Comparison of ENCODE assay signal across 20 mouse cellular contexts in the genomic region with DNA sequence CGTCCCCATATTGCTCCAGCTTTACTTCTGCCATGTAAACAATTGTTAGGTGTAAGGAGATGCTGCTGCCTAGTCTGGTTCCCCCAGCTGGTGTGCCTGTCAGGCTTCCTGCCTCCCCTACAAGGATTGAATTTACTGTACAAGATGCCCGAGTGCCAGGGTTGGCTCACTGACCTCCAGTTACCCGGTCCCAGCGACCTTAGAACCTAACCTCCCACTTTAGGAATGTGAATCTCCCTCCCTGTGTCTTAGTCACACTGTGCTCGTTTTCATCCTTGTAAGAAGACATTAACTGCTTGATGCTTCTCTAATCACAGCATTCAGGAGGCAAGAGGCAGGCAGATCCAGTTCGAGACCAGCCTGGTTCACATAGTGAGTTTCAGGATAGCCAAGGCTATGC. TPM values are rescaled to one million over a fixed set of nuclear protein-coding genes. Genes with fewer than 3 reads are reported as not detected.
A peak's percentile ranks its signal among the peaks of the same experiment; 100 is the strongest.
DNase-seq lines count a peak whose midpoint lies in the region; ATAC-seq and TF ChIP-seq lines count a peak whose summit lies in the region.
"Had no signal": no experiment of that assay in that cellular context is flagged by ENCODE, and none has a peak within 500 bp of the region (broad histone marks: within the 10 kb centered on the region; RNA-seq: fewer than 3 reads in every experiment).

No protein-coding gene starts in this region.

- H3K4me3 ChIP-seq in gastrocnemius, adult 2 months: peak overlapping the region; percentile 7; the same call in 1 of the 2 replicates
- no peak overlapping the region for H3K4me3 ChIP-seq in embryonic fibroblast, embryonic 13.5 days (ENCODE audit: insufficient read depth, low read length)
- H3K4me3 ChIP-seq in kidney, embryonic 16.5 days (ENCODE audit: low read length): no peak overlapping the region
- H3K4me3 ChIP-seq in midbrain, postnatal 0 days (ENCODE audit: low read depth, low read length): no peak overlapping the region
- H3K4me3 ChIP-seq: heart, embryonic 15.5 days; hindbrain, embryonic 10.5 days; left cerebral cortex, adult 2 months; limb, embryonic 12.5 days; liver, embryonic 13.5 days; lung, embryonic 15.5 days; megakaryocyte, embryonic 14.5 days had no signal

- TF ChIP-seq CTCF in gastrocnemius, adult 2 months (IDR thresholded peaks at IDR 0.05): no peak
- TF ChIP-seq CTCF in embryonic fibroblast, embryonic 13.5 days (IDR thresholded peaks at IDR 0.05; ENCODE audit: borderline replicate concordance, insufficient read depth, low read length): no peak
- TF ChIP-seq CTCF in midbrain, postnatal 0 days (IDR thresholded peaks at IDR 0.05): no peak

- WGBS in kidney, embryonic 16.5 days: 30% methylated on average over 6 of the region's 6 CpGs
- 88% methylated on average over 6 of the region's 6 CpGs for WGBS in midbrain, postnatal 0 days

- H3K9me3 ChIP-seq in kidney, embryonic 16.5 days (ENCODE audit: low read length): no peaks in the 10 kb centered on the region
- no peaks in the 10 kb centered on the region for H3K9me3 ChIP-seq in midbrain, postnatal 0 days (ENCODE audit: low read length)
- H3K9me3 ChIP-seq: heart, embryonic 15.5 days; limb, embryonic 12.5 days; liver, embryonic 13.5 days; lung, embryonic 15.5 days had no signal

- 0 out of 2 replicates have a peak, but pooled peaks have one; percentile 39 for ATAC-seq in kidney, embryonic 16.5 days (ENCODE audit: low FRiP score, low TSS enrichment)
- no peak for ATAC-seq in midbrain, postnatal 0 days (ENCODE audit: low FRiP score)
- ATAC-seq: midbrain, embryonic 16.5 days had no signal

- no peak overlapping the region for H3K4me2 ChIP-seq in kidney, embryonic 16.5 days (replicated peaks; ENCODE audit: low read depth, low read length)
- H3K4me2 ChIP-seq in midbrain, postnatal 0 days (ENCODE audit: low read depth, low read length, poor library complexity, severe bottlenecking): no peak overlapping the region
- H3K4me2 ChIP-seq: heart, embryonic 15.5 days; limb, embryonic 12.5 days; liver, embryonic 13.5 days; lung, embryonic 15.5 days had no signal

- peak overlapping the region; percentile 78 for H3K27ac ChIP-seq in gastrocnemius, adult 2 months
- peak overlapping the region; percentile 63 for H3K27ac ChIP-seq in embryonic fibroblast, embryonic 13.5 days (ENCODE audit: insufficient read depth, low read length)
- H3K27ac ChIP-seq in kidney, embryonic 16.5 days (ENCODE audit: low read length): no peak overlapping the region
- H3K27ac ChIP-seq in midbrain, postnatal 0 days (ENCODE audit: low read depth, low read length): no peak overlapping the region
- H3K27ac ChIP-seq: heart, embryonic 15.5 days; hindbrain, embryonic 10.5 days; left cerebral cortex, adult 2 months; liver, embryonic 13.5 days had no signal

- H3K9ac ChIP-seq in kidney, embryonic 16.5 days (replicated peaks; ENCODE audit: low read length): no peak overlapping the region
- no peak overlapping the region for H3K9ac ChIP-seq in midbrain, postnatal 0 days (replicated peaks; ENCODE audit: low read length, poor library complexity, severe bottlenecking)
- H3K9ac ChIP-seq: heart, embryonic 15.5 days; limb, embryonic 12.5 days; liver, embryonic 13.5 days; lung, embryonic 15.5 days had no signal

- no peak for TF ChIP-seq POLR2A in embryonic fibroblast, embryonic 13.5 days (IDR thresholded peaks at IDR 0.05; ENCODE audit: low read depth, low read length)

- intact Hi-C loops in gastrocnemius, adult 2 months (cut with DNase I): no loop called here
- intact Hi-C loops in left cerebral cortex, postnatal 4 days (cut with DNase I): no loop called here

- no peaks in the 10 kb centered on the region for H3K27me3 ChIP-seq in kidney, embryonic 16.5 days (ENCODE audit: insufficient read depth, low read length)
- no peaks in the 10 kb centered on the region for H3K27me3 ChIP-seq in midbrain, postnatal 0 days (ENCODE audit: insufficient read depth, low read length)
- H3K27me3 ChIP-seq: heart, embryonic 15.5 days; limb, embryonic 12.5 days; liver, embryonic 13.5 days; lung, embryonic 15.5 days; megakaryocyte, embryonic 14.5 days had no signal

- peaks cover 27% of the 10 kb centered on the region for H3K4me1 ChIP-seq in embryonic fibroblast, embryonic 13.5 days (ENCODE audit: control insufficient read depth, insufficient read depth, low read length)
- H3K4me1 ChIP-seq in kidney, embryonic 16.5 days (ENCODE audit: insufficient read depth, low read length): peaks cover 29% of the 10 kb centered on the region; the same call in 1 of the 2 replicates
- 0 out of 2 replicates have a peak, but pooled peaks cover 3% of the 10 kb centered on the region for H3K4me1 ChIP-seq in midbrain, postnatal 0 days (ENCODE audit: insufficient read depth, low read length)
- H3K4me1 ChIP-seq: liver, embryonic 13.5 days had no signal

- peaks cover 20% of the 10 kb centered on the region for H3K36me3 ChIP-seq in kidney, embryonic 16.5 days (ENCODE audit: insufficient read depth, low read length)
- H3K36me3 ChIP-seq in midbrain, postnatal 0 days (ENCODE audit: insufficient read depth, low read length): peaks cover 8% of the 10 kb centered on the region
- H3K36me3 ChIP-seq: liver, embryonic 13.5 days had no signal

- no peak for DNase-seq in gastrocnemius, adult 2 months
- DNase-seq in gastrocnemius, postnatal 25 days: no peak
- peak; percentile 63 for DNase-seq in 3T3-L1 (ENCODE audit: low read depth, low spot score)
- DNase-seq in midbrain, postnatal 0 days (ENCODE audit: low spot score): no peak
- no peak for DNase-seq in thymus, postnatal 10 days (ENCODE audit: low spot score in 2 of 2)
- DNase-seq in left cerebral cortex, postnatal 4 days: no peak
- DNase-seq: cerebellum, adult 11-12 months; cerebellum, postnatal 25 days; liver, embryonic 13.5 days; right cerebral cortex, adult 18-20 months had no signal

RNA-seq across cellular contexts. Expression of gene D630039A03Rik, which starts 54.9 kb away (rescaled TPM):
- total RNA-seq in gastrocnemius, adult 2 months (2021): under 1 TPM in 1 of 2 experiments, not detected in 1; 0.28 TPM
- total RNA-seq in gastrocnemius, postnatal 25 days (2021): not detected
- polyA plus RNA-seq in embryonic fibroblast, embryonic 13.5 days (2011; ENCODE audit: insufficient read length, low read depth, missing spikeins): not detected in 2 replicates
- polyA plus RNA-seq in kidney, embryonic 16.5 days (2015; fragmentation: Nextera tagmentation; extraction: Ambion mirVana): 1.7 and 2.2 TPM in 2 replicates
- 0.27 TPM in 1 of 2 replicates, not detected in the other for total RNA-seq in midbrain, postnatal 0 days (2014; rRNA removed)
- polyA plus RNA-seq in midbrain, postnatal 0 days (2015; fragmentation: Nextera tagmentation; extraction: Ambion mirVana): 0.10 and 0.18 TPM in 2 replicates
- not detected for total RNA-seq in left cerebral cortex, postnatal 4 days (2021)
- total RNA-seq: gastrocnemius, postnatal 36 days had no signal
- polyA plus RNA-seq: midbrain, embryonic 16.5 days had no signal

Comparison
In these comparisons a context has a peak if more than half of its experiments do, and no peak if none do; other contexts are left out.
1. H3K27ac ChIP-seq: peak in gastrocnemius, adult 2 months (single experiment) and embryonic fibroblast, embryonic 13.5 days (single experiment); none in kidney, embryonic 16.5 days (single experiment) and midbrain, postnatal 0 days (single experiment).